Mouse (Mus musculus): ENCODE measurements around the gene Sgcd.

DNA sequence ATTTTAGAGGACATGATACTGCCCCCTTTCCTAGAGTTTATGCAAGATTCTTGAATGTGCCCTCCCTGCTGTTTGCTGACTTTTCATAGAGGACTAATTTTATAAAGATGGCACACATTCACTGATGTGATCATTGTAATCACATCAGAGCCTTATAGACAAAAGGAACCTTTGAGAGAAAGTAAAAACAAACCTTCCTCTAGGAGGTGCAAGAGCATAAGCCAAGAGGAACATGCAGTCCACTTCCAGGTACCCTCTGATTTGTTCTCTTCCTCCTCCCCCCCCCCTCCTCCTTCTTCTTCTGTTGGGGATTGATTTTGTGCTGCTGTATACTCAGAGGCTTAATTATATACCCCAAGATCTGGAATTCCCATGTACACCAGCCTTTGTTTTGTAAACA lies 978.6 kb downstream of the Sgcd start:
- TF ChIP-seq CTCF (IDR thresholded peaks at IDR 0.05) (peak; percentile 24), EP300 (IDR thresholded peaks at IDR 0.05) (no peak)

All from lung, postnatal 0 days (tissue).